Mouse (Mus musculus) embryonic fibroblast, embryonic 13.5 days (primary cell): ENCODE data around the gene Mrm3.

Source experiments
- CTCF ChIP-seq: IDR thresholded peaks from 2 replicates; pipeline ENCODE4 v1.5.1; 2011; ENCODE audit warnings: mild to moderate bottlenecking, control low read depth, low read length, moderate library complexity, borderline replicate concordance; ENCODE audit not compliant: insufficient read depth
- POLR2A ChIP-seq: IDR thresholded peaks from 2 replicates; pipeline ENCODE4 v1.6.1; 2011; ENCODE audit warnings: low read depth, mild to moderate bottlenecking, control low read depth, low read length, moderate library complexity

DNA sequence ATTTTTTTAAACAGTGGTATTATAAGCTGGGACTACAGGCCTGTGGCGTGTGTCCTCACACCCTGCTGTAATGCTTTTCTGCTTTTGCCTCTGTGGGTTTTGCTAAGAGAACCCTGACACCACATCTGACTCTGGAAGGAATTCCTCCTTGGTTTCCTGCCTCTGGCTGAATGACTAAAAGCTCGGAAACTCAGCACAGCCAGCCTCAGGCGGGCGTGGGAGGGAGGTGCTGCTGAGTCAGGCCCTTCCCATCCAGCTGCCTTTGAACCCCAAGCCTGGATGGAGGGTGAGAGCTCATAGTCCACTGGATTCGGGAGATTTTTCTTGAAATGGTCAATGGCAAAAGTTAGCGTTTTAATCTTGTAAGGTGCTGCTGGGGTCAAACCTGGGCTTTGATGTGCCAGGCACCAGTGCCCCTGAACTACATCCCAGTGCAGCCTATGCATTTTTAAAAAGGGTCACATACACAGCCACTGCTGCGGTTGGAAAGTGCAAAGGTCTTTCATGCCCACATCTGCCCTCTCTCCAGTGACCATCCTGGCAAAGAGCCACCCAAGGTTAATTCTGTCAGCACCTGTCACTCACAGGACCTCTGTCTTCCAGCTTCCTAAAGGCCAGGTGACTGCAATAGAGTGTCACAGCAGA, 42.0 kb downstream of the Mrm3 start:
- TF ChIP-seq POLR2A (no peak), CTCF (no peak)
